Comparison of ENCODE assay signal across 15 mouse cellular contexts in genomic region chr12:83842678-83843440, GRCm38 (mm10).
"Had no signal": no experiment of that assay in that cellular context is flagged by ENCODE, and none has a peak within 500 bp of the region (broad histone marks: within the 10 kb centered on the region; RNA-seq: fewer than 3 reads in every experiment).

No protein-coding gene starts in this region.

- H3K27ac ChIP-seq: lung, embryonic 15.5 days; macrophage; midbrain, embryonic 13.5 days; midbrain, embryonic 15.5 days; neural tube, embryonic 12.5 days had no signal

- H3K27me3 ChIP-seq: lung, embryonic 15.5 days; megakaryocyte, embryonic 14.5 days; midbrain, embryonic 13.5 days; midbrain, embryonic 15.5 days; neural tube, embryonic 12.5 days had no signal

- H3K4me2 ChIP-seq: lung, embryonic 15.5 days; midbrain, embryonic 11.5 days; midbrain, embryonic 13.5 days; midbrain, embryonic 15.5 days; neural tube, embryonic 12.5 days had no signal

- ATAC-seq: lung, postnatal 0 days; midbrain, embryonic 13.5 days; midbrain, embryonic 15.5 days had no signal

- H3K4me1 ChIP-seq: lung, embryonic 15.5 days; megakaryocyte, embryonic 14.5 days; midbrain, embryonic 13.5 days; midbrain, embryonic 15.5 days; neural tube, embryonic 12.5 days had no signal

- DNase-seq: lung, adult 2 months; lung, postnatal 14 days; lung, postnatal 36 days; right cerebral cortex, postnatal 14 days; thymus, adult 18-20 months; thymus, postnatal 14 days; thymus, postnatal 36 days had no signal

- H3K9me3 ChIP-seq: lung, embryonic 15.5 days; megakaryocyte, embryonic 14.5 days; midbrain, embryonic 13.5 days; midbrain, embryonic 15.5 days; neural tube, embryonic 12.5 days had no signal

- H3K4me3 ChIP-seq: lung, embryonic 15.5 days; megakaryocyte, embryonic 14.5 days; midbrain, embryonic 13.5 days; midbrain, embryonic 15.5 days; neural tube, embryonic 12.5 days had no signal

- H3K9ac ChIP-seq: lung, embryonic 15.5 days; midbrain, embryonic 13.5 days; midbrain, embryonic 15.5 days; neural tube, embryonic 12.5 days had no signal
